Mouse (Mus musculus) bone marrow macrophage, adult 2 months (primary cell): ENCODE results near the gene Fut2.

ENCODE experiments used
- CTCF ChIP-seq: IDR thresholded peaks from 2 replicates; pipeline ENCODE4 v1.5.1; 2012; ENCODE audit warnings: low read depth, mild to moderate bottlenecking, low read length, moderate library complexity
- POLR2A ChIP-seq: IDR thresholded peaks from 2 replicates; pipeline ENCODE4 v1.6.1; 2012; ENCODE audit warnings: mild to moderate bottlenecking, low read depth, low read length, borderline replicate concordance

DNA sequence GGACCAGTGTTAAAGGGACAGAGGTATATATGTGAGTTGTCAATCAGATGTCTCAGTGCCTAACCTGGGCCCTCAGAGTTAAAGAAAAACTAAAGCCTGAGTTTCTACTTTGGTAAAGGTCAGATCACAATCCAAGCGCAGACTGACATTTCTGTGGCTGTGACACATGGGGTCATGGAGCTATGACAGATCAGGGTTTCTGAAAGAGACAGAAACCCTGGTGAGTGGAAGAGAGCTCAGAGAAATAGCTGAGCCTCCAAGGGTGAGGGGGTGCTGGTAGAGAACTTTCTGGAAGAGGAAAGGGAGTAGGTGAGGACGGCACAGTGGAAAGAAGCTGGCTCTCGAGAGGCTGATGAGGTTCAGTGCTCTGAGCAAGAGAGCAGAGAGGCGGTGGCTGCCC, 19.5 kb downstream of the Fut2 start:
- no peak for TF ChIP-seq CTCF
- TF ChIP-seq POLR2A = no peak
